Mouse (Mus musculus): Measurements from ENCODE around the gene Pimreg. TPM values are rescaled to one million over a fixed set of nuclear protein-coding genes. Genes with fewer than 3 reads are reported as not detected.

The Pimreg gene
- total RNA-seq, 2 experiments from 2014 or later, result 2.0 to 6.5 TPM

Other genes starting within 250 kb of the Pimreg start
- 1.5 TPM in 1 of 2 replicates, not detected in the other for gene Aipl1, start 4.5 kb upstream of the Pimreg start, total RNA-seq (2015; ENCODE audit: low replicate concordance)
- not detected in 2 replicates for gene Aipl1, start 4.5 kb upstream of the Pimreg start, total RNA-seq (2017; ENCODE audit: low replicate concordance)
- gene Pitpnm3, start 93.7 kb downstream of the Pimreg start, total RNA-seq (2015; ENCODE audit: low replicate concordance), result not detected in 2 replicates
- gene Pitpnm3, start 93.7 kb downstream of the Pimreg start, total RNA-seq (2017; ENCODE audit: low replicate concordance), result 0.14 TPM in 1 of 2 replicates, not detected in the other
- gene Gm43951, start 164.8 kb downstream of the Pimreg start, total RNA-seq (2015; ENCODE audit: low replicate concordance), result not detected in 2 replicates
- gene Gm43951, start 164.8 kb downstream of the Pimreg start, total RNA-seq (2017; ENCODE audit: low replicate concordance), result not detected in 2 replicates
- 0.84 and 4.2 TPM in 2 replicates for gene 4933427D14Rik, start 165.4 kb downstream of the Pimreg start, total RNA-seq (2015; ENCODE audit: low replicate concordance)
- gene 4933427D14Rik, start 165.4 kb downstream of the Pimreg start, total RNA-seq (2017; ENCODE audit: low replicate concordance), result 5.9 and 8.9 TPM in 2 replicates
- gene Txndc17, start 165.5 kb downstream of the Pimreg start, total RNA-seq (2015; ENCODE audit: low replicate concordance), result 32.5 and 42.6 TPM in 2 replicates
- gene Txndc17, start 165.5 kb downstream of the Pimreg start, total RNA-seq (2017; ENCODE audit: low replicate concordance), result 13.6 and 17.0 TPM in 2 replicates
- 0.77 and 7.7 TPM in 2 replicates for gene Med31, start 173.6 kb downstream of the Pimreg start, total RNA-seq (2015; ENCODE audit: low replicate concordance)
- gene Med31, start 173.6 kb downstream of the Pimreg start, total RNA-seq (2017; ENCODE audit: low replicate concordance), result 4.1 and 6.6 TPM in 2 replicates
- not detected in 2 replicates for gene Slc13a5, start 225.2 kb downstream of the Pimreg start, total RNA-seq (2015; ENCODE audit: low replicate concordance)
- not detected in 2 replicates for gene Slc13a5, start 225.2 kb downstream of the Pimreg start, total RNA-seq (2017; ENCODE audit: low replicate concordance)